Mouse (Mus musculus): ENCODE measurements at regions not wholly inside any gene's neighbourhood (a gene's known extent, or its start where the extent isn't known, plus 50 kb on each side); places are given as distances from the start of the nearest gene placed in this dataset.

- DNase-seq (ENCODE audit: low spot score in 2 of 2) = no peak
Measured at GRCm38 (mm10) chr3:35482759-35483158, 271.1 kb upstream of the Atp11b start.

GRCm38 (mm10) chr3:35496027-35496824 is 257.7 kb upstream of the Atp11b start:
- DNase-seq (ENCODE audit: low spot score in 2 of 2) = no peak

- DNase-seq (ENCODE audit: low spot score in 2 of 2) = no peak
Measured at GRCm38 (mm10) chr3:35510314-35510713, 243.6 kb upstream of the Atp11b start.

GRCm38 (mm10) chr3:35516517-35516916 is 237.4 kb upstream of the Atp11b start:
- DNase-seq (ENCODE audit: low spot score in 2 of 2) = no peak

- peak in 1 of 2 experiments; percentile 12 for DNase-seq (ENCODE audit: low spot score in 2 of 2)
Measured at GRCm38 (mm10) chr3:35520131-35520530, 233.8 kb upstream of the Atp11b start.

GRCm38 (mm10) chr3:35547696-35548095 is 206.2 kb upstream of the Atp11b start:
- no peak for DNase-seq (ENCODE audit: low spot score in 2 of 2)

GRCm38 (mm10) chr3:35551791-35552190 is 202.1 kb upstream of the Atp11b start:
- no peak for DNase-seq (ENCODE audit: low spot score in 2 of 2)

- DNase-seq (ENCODE audit: low spot score in 2 of 2) = no peak
Measured at GRCm38 (mm10) chr3:35560425-35560824, 193.5 kb upstream of the Atp11b start.

GRCm38 (mm10) chr3:35574402-35574801 is 179.5 kb upstream of the Atp11b start:
- peak; percentile 24 to 64 for DNase-seq (ENCODE audit: low spot score in 2 of 2)

Small RNA genes in the stretch of these regions (microRNA-seq; reads per million reads assigned to microRNA genes)
- 0 reads per million in 2 experiments for gene Gm25442

All from layer of hippocampus, adult 8-10 months (tissue).